Mouse (Mus musculus): ENCODE data around the gene Itgad. TPM values are rescaled to one million over a fixed set of nuclear protein-coding genes. Genes with fewer than 3 reads are reported as not detected.

Gene Itgad
- polyA plus RNA-seq, 1 experiment: 0.56 TPM

DNA sequence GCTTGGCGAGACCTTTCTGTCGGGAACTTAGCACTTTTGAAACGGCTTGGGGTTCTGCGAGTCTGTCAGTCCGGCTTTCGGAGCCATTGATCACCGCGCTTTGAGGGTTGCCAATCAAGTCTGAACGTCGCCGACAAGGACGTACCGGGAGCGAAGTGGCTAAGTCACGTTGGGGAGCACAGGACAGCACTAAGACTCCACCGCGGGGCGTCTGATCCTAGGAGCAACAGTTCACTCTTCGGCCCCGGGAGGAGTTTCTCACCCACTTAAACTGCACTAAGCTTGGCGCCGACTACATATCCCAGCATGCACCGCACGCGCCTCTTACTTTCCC lies 83.4 kb downstream of the Itgad start:
- H3K4me3 ChIP-seq (replicated peaks; ENCODE audit: extremely low read depth, low read depth, low read length): peak overlapping the region; percentile 85
- no peak for TF ChIP-seq CTCF (IDR thresholded peaks at IDR 0.05; ENCODE audit: insufficient read depth, low read length)
- TF ChIP-seq POLR2A (IDR thresholded peaks at IDR 0.05; ENCODE audit: borderline replicate concordance, extremely low read depth, low read depth, low read length): no peak
- no peak for DNase-seq
- under 1% methylated on average over 25 of the region's 25 CpGs for WGBS
- H3K4me1 ChIP-seq (ENCODE audit: control insufficient read depth, insufficient read depth, low read length): no peaks in the 10 kb centered on the region

DNA sequence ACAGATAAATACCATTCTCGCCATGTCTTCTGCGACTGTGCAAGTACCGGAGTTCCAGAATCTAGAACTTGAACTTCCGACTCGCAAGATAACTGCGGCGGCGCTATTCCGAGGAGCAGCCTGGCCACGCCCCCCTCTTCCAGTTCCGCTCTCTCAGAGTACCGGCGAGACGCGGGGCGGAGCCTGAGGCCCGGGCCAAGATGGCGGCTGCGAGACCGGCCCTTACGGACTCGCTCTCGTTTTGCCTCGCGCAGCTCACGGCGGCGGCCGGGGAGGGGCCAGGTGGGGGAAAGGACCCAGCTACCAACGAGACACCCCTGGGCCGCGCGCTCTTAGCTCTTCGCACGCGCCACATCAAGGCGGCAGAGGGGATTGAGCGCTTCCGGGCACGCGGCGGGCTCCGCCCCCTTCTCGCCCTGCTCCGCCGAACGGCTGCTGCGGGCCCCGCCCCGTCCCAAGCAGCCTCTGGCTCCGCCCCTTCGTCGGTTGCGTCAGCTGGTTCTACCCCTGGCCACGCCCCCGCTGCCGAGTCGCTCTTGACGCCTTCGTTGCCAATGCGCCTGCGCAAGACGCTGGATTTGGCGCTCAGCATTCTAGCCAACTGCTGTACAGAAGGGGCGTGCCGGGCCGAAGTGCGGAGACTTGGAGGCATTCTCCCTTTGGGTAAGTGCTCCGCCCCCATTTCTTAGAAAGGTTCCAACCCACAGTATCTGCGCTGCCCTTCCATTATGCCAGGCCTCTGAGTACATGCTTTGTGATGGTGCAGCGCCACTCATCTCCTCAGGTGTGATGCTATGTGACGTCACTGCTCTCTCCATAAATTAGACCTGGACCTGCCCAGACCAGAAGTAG lies 84.0 kb downstream of the Itgad start, which contains the start of gene 9130023H24Rik:
TSS of gene 9130023H24Rik (minus strand) at position 105 of the 852 bp plus-strand sequence.
- TF ChIP-seq CTCF (IDR thresholded peaks at IDR 0.05; ENCODE audit: insufficient read depth, low read length): no peak
- TF ChIP-seq POLR2A (IDR thresholded peaks at IDR 0.05; ENCODE audit: borderline replicate concordance, extremely low read depth, low read depth, low read length): peak; percentile 66
- under 1% methylated on average over 71 of the region's 72 CpGs for WGBS
- peak; percentile 100 for DNase-seq
- no peaks in the 10 kb centered on the region for H3K4me1 ChIP-seq (ENCODE audit: control insufficient read depth, insufficient read depth, low read length)
- peak within 1 kb of the TSS; percentile 85 for H3K4me3 ChIP-seq (replicated peaks; ENCODE audit: extremely low read depth, low read depth, low read length)

- no peak overlapping the region for H3K4me3 ChIP-seq (replicated peaks; ENCODE audit: extremely low read depth, low read depth, low read length)
- no peak for DNase-seq
- H3K4me1 ChIP-seq (ENCODE audit: control insufficient read depth, insufficient read depth, low read length): no peaks in the 10 kb centered on the region
- 12% methylated on average over 4 of the region's 4 CpGs for WGBS
- TF ChIP-seq POLR2A (IDR thresholded peaks at IDR 0.05; ENCODE audit: borderline replicate concordance, extremely low read depth, low read depth, low read length) (no peak), CTCF (IDR thresholded peaks at IDR 0.05; ENCODE audit: insufficient read depth, low read length) (0 out of 2 replicates have a peak, but pooled peaks have one; percentile 5)
Observed at GRCm38 (mm10) chr7:128238991-128239390, 84.8 kb downstream of the Itgad start.

DNA sequence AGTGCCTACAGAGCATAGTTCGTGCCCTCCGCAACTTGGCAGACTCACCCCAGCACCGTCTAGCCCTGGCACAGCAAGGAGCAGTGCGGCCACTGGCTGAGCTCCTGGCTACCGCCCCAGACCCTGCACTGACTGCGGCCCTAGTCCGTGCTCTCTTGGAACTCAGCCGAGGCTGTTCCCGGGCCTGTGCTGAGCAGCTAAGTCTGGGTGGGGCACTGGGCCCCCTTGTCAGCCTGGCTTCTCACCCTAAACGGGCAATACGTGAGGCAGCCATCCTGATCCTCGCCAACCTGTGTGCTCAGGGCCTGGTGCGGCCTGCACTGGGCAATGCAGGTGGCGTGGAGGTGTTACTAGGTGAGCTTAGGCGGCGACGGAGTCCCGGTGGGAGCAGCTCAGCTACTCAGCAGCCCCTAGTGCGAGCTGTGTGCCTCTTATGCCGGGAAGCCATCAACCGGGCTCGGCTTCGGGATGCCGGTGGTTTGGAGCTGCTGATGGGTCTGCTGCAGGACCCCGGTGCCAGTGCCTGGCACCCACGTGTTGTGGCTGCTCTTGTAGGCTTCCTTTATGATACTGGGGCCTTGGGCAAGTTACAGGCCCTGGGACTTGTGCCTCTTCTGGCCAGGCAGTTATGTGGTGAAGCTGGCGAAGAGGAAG lies 86.1 kb downstream of the Itgad start:
- Histone ChIP-seq H3K4me1 (ENCODE audit: control insufficient read depth, insufficient read depth, low read length) (no peaks in the 10 kb centered on the region), H3K4me3 (replicated peaks; ENCODE audit: extremely low read depth, low read depth, low read length) (no peak overlapping the region)
- WGBS: 94% methylated on average over 27 of the region's 27 CpGs
- DNase-seq: no peak
- no peak for TF ChIP-seq CTCF (IDR thresholded peaks at IDR 0.05; ENCODE audit: insufficient read depth, low read length)
- TF ChIP-seq POLR2A (IDR thresholded peaks at IDR 0.05; ENCODE audit: borderline replicate concordance, extremely low read depth, low read depth, low read length): no peak

GRCm38 (mm10) chr7:128242331-128242730 lies 88.2 kb downstream of the Itgad start:
- 97% methylated on average over 16 of the region's 16 CpGs for WGBS
- TF ChIP-seq CTCF (IDR thresholded peaks at IDR 0.05; ENCODE audit: insufficient read depth, low read length) (no peak), POLR2A (IDR thresholded peaks at IDR 0.05; ENCODE audit: borderline replicate concordance, extremely low read depth, low read depth, low read length) (no peak)
- Histone ChIP-seq H3K4me1 (ENCODE audit: control insufficient read depth, insufficient read depth, low read length) (peaks cover 3% of the 10 kb centered on the region; the same call in 1 of the 2 replicates), H3K4me3 (replicated peaks; ENCODE audit: extremely low read depth, low read depth, low read length) (no peak overlapping the region)
- DNase-seq: no peak

DNA sequence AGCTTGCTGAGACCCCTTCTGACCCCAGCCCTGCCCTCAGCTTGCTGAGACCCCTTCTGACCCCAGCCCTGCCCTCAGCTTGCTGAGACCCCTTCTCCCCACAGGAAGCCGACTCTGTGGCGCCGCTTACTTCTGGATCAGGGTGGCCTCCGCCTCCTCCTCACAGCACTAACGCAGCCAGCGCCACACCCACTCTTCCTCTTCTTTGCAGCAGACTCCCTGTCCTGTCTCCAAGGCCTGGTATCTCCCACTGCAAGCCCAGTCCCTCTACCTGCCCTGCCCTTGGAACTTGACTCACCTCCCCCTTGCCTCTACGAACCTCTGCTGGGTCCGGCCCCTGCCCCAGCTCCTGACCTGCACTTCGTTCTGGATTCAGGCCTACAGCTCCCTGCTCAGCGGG lies 89.7 kb downstream of the Itgad start:
- TF ChIP-seq CTCF (IDR thresholded peaks at IDR 0.05; ENCODE audit: insufficient read depth, low read length) (no peak), POLR2A (IDR thresholded peaks at IDR 0.05; ENCODE audit: borderline replicate concordance, extremely low read depth, low read depth, low read length) (peak; percentile 58; the same call in 1 of the 2 replicates)
- 56% methylated on average over 10 of the region's 10 CpGs for WGBS
- no peak for DNase-seq
- peaks cover 8% of the 10 kb centered on the region for H3K4me1 ChIP-seq (ENCODE audit: control insufficient read depth, insufficient read depth, low read length)
- H3K4me3 ChIP-seq (replicated peaks; ENCODE audit: extremely low read depth, low read depth, low read length): peak overlapping the region; percentile 10

DNA sequence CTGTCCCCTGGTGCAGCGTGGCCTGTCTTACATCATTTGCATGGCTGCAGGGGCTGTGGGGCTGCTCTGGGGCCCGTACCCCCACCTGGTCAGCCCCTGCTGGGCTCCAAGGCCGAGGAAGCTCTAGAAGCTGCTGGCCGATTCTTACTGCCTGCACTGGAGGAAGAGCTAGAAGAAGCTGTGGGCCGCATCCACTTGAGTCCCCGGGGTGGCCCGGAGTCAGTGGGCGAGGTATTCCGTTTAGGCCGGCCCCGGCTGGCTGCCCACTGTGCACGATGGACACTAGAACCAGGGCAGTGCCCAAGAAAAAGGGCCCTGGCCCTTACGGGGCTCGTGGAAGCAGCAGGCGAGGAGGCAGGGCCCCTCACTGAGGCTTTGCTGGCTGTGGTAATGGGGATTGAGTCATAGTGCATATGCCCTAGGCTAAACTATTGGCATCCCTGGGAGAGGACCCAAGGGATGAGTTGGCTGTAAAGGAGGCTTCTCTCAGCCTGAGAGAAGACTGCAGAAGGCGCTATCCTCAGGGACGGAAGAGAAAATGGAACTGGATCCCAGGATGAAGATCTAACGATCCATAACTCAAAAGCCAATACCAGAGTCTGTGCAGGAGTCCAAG lies 90.3 kb downstream of the Itgad start:
- H3K4me1 ChIP-seq (ENCODE audit: control insufficient read depth, insufficient read depth, low read length): peaks cover 8% of the 10 kb centered on the region
- 93% methylated on average over 18 of the region's 18 CpGs for WGBS
- TF ChIP-seq POLR2A (IDR thresholded peaks at IDR 0.05; ENCODE audit: borderline replicate concordance, extremely low read depth, low read depth, low read length): no peak
- no peak for TF ChIP-seq CTCF (IDR thresholded peaks at IDR 0.05; ENCODE audit: insufficient read depth, low read length)
- no peak for DNase-seq
- peak overlapping the region; percentile 10 for H3K4me3 ChIP-seq (replicated peaks; ENCODE audit: extremely low read depth, low read depth, low read length)

- TF ChIP-seq CTCF (IDR thresholded peaks at IDR 0.05; ENCODE audit: insufficient read depth, low read length): no peak
- no peak for TF ChIP-seq POLR2A (IDR thresholded peaks at IDR 0.05; ENCODE audit: borderline replicate concordance, extremely low read depth, low read depth, low read length)
- WGBS: 89% methylated on average over 4 of the region's 4 CpGs
- H3K4me3 ChIP-seq (replicated peaks; ENCODE audit: extremely low read depth, low read depth, low read length): no peak overlapping the region
- peaks cover 8% of the 10 kb centered on the region for H3K4me1 ChIP-seq (ENCODE audit: control insufficient read depth, insufficient read depth, low read length)
- no peak for DNase-seq
Observed at GRCm38 (mm10) chr7:128245547-128245946, 91.4 kb downstream of the Itgad start.
